Mouse (Mus musculus) limb, embryonic 11.5 days (tissue): ENCODE data around the gene Sptbn1. TPM values are rescaled to one million over a fixed set of nuclear protein-coding genes. Genes with fewer than 3 reads are reported as not detected.

Source experiments
- ATAC-seq: fragments of 200-750 bp; cut with Nextera tagmentation; 2 replicates; pipeline ENCODE4 v1.8.0; 2017; ENCODE audit warnings: low read depth; ENCODE audit not compliant: insufficient number of reproducible peaks, low FRiP score, low TSS enrichment
- DNase-seq: peaks from one replicate; pipeline ENCODE4 v3.0.0-alpha.2; 2015; ENCODE audit warnings: low spot score
- H3K27ac ChIP-seq: fragments of 300-500 bp; sonication (generic); replicated peaks from 2 replicates; pipeline ENCODE4 v1.5.1; 2014; ENCODE audit warnings: low read depth, mild to moderate bottlenecking, low read length
- H3K27me3 ChIP-seq: fragments of 300-500 bp; sonication (generic); 2 replicates; pipeline ENCODE4 v1.6.1; 2014; ENCODE audit warnings: mild to moderate bottlenecking, low read length, mixed read lengths; ENCODE audit not compliant: control insufficient read depth, insufficient read depth
- H3K36me3 ChIP-seq: fragments of 300-500 bp; sonication (generic); 2 replicates; pipeline ENCODE4 v1.6.1; 2014; ENCODE audit warnings: mild to moderate bottlenecking, low read length, moderate library complexity, mixed read lengths; ENCODE audit not compliant: control insufficient read depth, insufficient read depth
- H3K4me1 ChIP-seq: fragments of 300-500 bp; sonication (generic); 2 replicates; pipeline ENCODE4 v1.6.1; 2014; ENCODE audit warnings: low read length, mixed read lengths; ENCODE audit not compliant: control insufficient read depth, insufficient read depth
- H3K4me2 ChIP-seq: fragments of 300-500 bp; sonication (generic); 2 replicates; pipeline ENCODE4 v1.6.1; 2014; ENCODE audit warnings: low read depth, mild to moderate bottlenecking, moderate library complexity; ENCODE audit not compliant: severe bottlenecking
- H3K4me3 ChIP-seq: fragments of 300-500 bp; sonication (generic); 2 replicates; pipeline ENCODE4 v1.5.1; 2014; ENCODE audit warnings: low read depth, low read length
- H3K9ac ChIP-seq: fragments of 300-500 bp; sonication (generic); 2 replicates; pipeline ENCODE4 v1.6.1; 2014; ENCODE audit warnings: mild to moderate bottlenecking, low read length
- H3K9me3 ChIP-seq: fragments of 300-500 bp; sonication (generic); 2 replicates; pipeline ENCODE4 v1.6.1; 2016; ENCODE audit warnings: low read length; ENCODE audit not compliant: control insufficient read depth
- WGBS: fragments of 180-500 bp; shearing (Covaris S2); extraction: QIAGEN DNeasy Blood & Tissue Kit; methylation state at CpG from one replicate; pipeline ENCODE4 v1.1.7; 2014; 5-methylcytosine and 5-hydroxymethylcytosine counted together
- polyA plus RNA-seq: library from polyadenylated mRNA; unstranded; fragments of >200 nt; fragmentation: Nextera tagmentation; extraction: Ambion mirVana; gene quantifications from 2 replicates; pipeline ENCODE4 v1.2.1, GENCODE M21; 2014

The Sptbn1 gene
- polyA plus RNA-seq, 1 experiment from 2014 or later: 65.4 TPM

- no peak for ATAC-seq
- Histone ChIP-seq H3K9ac (no peak overlapping the region), H3K36me3 (no peaks in the 10 kb centered on the region), H3K27ac (no peak overlapping the region), H3K27me3 (no peaks in the 10 kb centered on the region), H3K4me3 (no peak overlapping the region), H3K9me3 (no peaks in the 10 kb centered on the region), H3K4me1 (peaks cover 7% of the 10 kb centered on the region; the same call in 1 of the 2 replicates), H3K4me2 (no peak overlapping the region)
- DNase-seq: no peak
- WGBS: 49% methylated on average over 5 of the region's 5 CpGs
Measured at GRCm38 (mm10) chr11:30211663-30212416, 56.1 kb downstream of the Sptbn1 start.

GRCm38 (mm10) chr11:30211141-30211540, 56.8 kb downstream of the Sptbn1 start:
- Histone ChIP-seq H3K27ac (no peak overlapping the region), H3K9ac (no peak overlapping the region), H3K27me3 (no peaks in the 10 kb centered on the region), H3K4me1 (peaks cover 7% of the 10 kb centered on the region; the same call in 1 of the 2 replicates), H3K4me2 (no peak overlapping the region), H3K9me3 (no peaks in the 10 kb centered on the region), H3K36me3 (no peaks in the 10 kb centered on the region), H3K4me3 (no peak overlapping the region)
- ATAC-seq (no peak), DNase-seq (no peak)
- WGBS: 74% methylated on average over 3 of the region's 3 CpGs

GRCm38 (mm10) chr11:30210100-30210811, 57.7 kb downstream of the Sptbn1 start:
- WGBS: 90% methylated on average over 6 of the region's 6 CpGs
- H3K27ac ChIP-seq: no peak overlapping the region

GRCm38 (mm10) chr11:30209495-30209894, 58.5 kb downstream of the Sptbn1 start:
- no peak overlapping the region for H3K4me2 ChIP-seq

More at GRCm38 (mm10) chr11:30210100-30210811, 57.7 kb downstream of the Sptbn1 start:
- H3K36me3 ChIP-seq: no peaks in the 10 kb centered on the region
- H3K9ac ChIP-seq: no peak overlapping the region
- H3K9me3 ChIP-seq: no peaks in the 10 kb centered on the region
- H3K4me1 ChIP-seq: peaks cover 7% of the 10 kb centered on the region; the same call in 1 of the 2 replicates
- H3K27me3 ChIP-seq: no peaks in the 10 kb centered on the region
- ATAC-seq (no peak), DNase-seq (no peak)
- H3K4me2 ChIP-seq: no peak overlapping the region
- no peak overlapping the region for H3K4me3 ChIP-seq

GRCm38 (mm10) chr11:30204398-30204797, 63.6 kb downstream of the Sptbn1 start:
- H3K4me1 ChIP-seq: no peaks in the 10 kb centered on the region
- no peak overlapping the region for H3K4me3 ChIP-seq
- H3K36me3 ChIP-seq: 0 out of 2 replicates have a peak, but pooled peaks cover 3% of the 10 kb centered on the region
- no peak for ATAC-seq
- H3K9me3 ChIP-seq: no peaks in the 10 kb centered on the region
- no peak for DNase-seq
- no peaks in the 10 kb centered on the region for H3K27me3 ChIP-seq
- H3K4me2 ChIP-seq: no peak overlapping the region
- no peak overlapping the region for H3K9ac ChIP-seq
- H3K27ac ChIP-seq: no peak overlapping the region

More at GRCm38 (mm10) chr11:30209495-30209894, 58.5 kb downstream of the Sptbn1 start:
- no peak for DNase-seq
- Histone ChIP-seq H3K4me3 (no peak overlapping the region), H3K36me3 (no peaks in the 10 kb centered on the region), H3K9me3 (no peaks in the 10 kb centered on the region), H3K4me1 (peaks cover 7% of the 10 kb centered on the region; the same call in 1 of the 2 replicates), H3K27ac (no peak overlapping the region), H3K27me3 (no peaks in the 10 kb centered on the region), H3K9ac (no peak overlapping the region)
- 79% methylated on average over 4 of the region's 4 CpGs for WGBS
- no peak for ATAC-seq

GRCm38 (mm10) chr11:30200391-30200790, 67.6 kb downstream of the Sptbn1 start:
- ATAC-seq (no peak), DNase-seq (no peak)
- Histone ChIP-seq H3K27ac (no peak overlapping the region), H3K9ac (no peak overlapping the region), H3K4me1 (no peaks in the 10 kb centered on the region), H3K4me2 (no peak overlapping the region), H3K4me3 (no peak overlapping the region), H3K36me3 (0 out of 2 replicates have a peak, but pooled peaks cover 3% of the 10 kb centered on the region), H3K9me3 (no peaks in the 10 kb centered on the region), H3K27me3 (no peaks in the 10 kb centered on the region)

- peak overlapping the region; percentile 87 for H3K27ac ChIP-seq
- DNase-seq: peak; percentile 88
- under 1% methylated on average over 34 of the region's 34 CpGs for WGBS
- H3K36me3 ChIP-seq: 0 out of 2 replicates have a peak, but pooled peaks cover 3% of the 10 kb centered on the region
- peak overlapping the region; percentile 70 for H3K9ac ChIP-seq
- H3K9me3 ChIP-seq: no peaks in the 10 kb centered on the region
- peak; percentile 96 for ATAC-seq
- H3K4me1 ChIP-seq: no peaks in the 10 kb centered on the region
- peak overlapping the region; percentile 80 for H3K4me2 ChIP-seq
- no peaks in the 10 kb centered on the region for H3K27me3 ChIP-seq
- H3K4me3 ChIP-seq: peak overlapping the region; percentile 54
Measured at GRCm38 (mm10) chr11:30198091-30198675, 69.8 kb downstream of the Sptbn1 start.

- ATAC-seq (peak; percentile 80), DNase-seq (peak; percentile 76)
- Histone ChIP-seq H3K9ac (peak overlapping the region; percentile 70), H3K4me2 (peak overlapping the region; percentile 80), H3K4me3 (peak overlapping the region; percentile 54), H3K27ac (peak overlapping the region; percentile 87), H3K9me3 (no peaks in the 10 kb centered on the region), H3K4me1 (no peaks in the 10 kb centered on the region), H3K36me3 (0 out of 2 replicates have a peak, but pooled peaks cover 3% of the 10 kb centered on the region), H3K27me3 (no peaks in the 10 kb centered on the region)
- WGBS: under 1% methylated on average over 21 of the region's 21 CpGs
Measured at GRCm38 (mm10) chr11:30197564-30198090, 70.3 kb downstream of the Sptbn1 start.
